Mouse (Mus musculus) embryonic facial prominence, embryonic 12.5 days (tissue): ENCODE measurements around the gene Gjd2. TPM values are rescaled to one million over a fixed set of nuclear protein-coding genes. Genes with fewer than 3 reads are reported as not detected.
A peak's percentile ranks its signal among the peaks of the same experiment; 100 is the strongest.

Experiments
- ATAC-seq: fragments of 200-750 bp; cut with Nextera tagmentation; 2 replicates; pipeline ENCODE4 v1.8.0; 2017; ENCODE audit not compliant: insufficient number of reproducible peaks, insufficient read depth, low FRiP score, low TSS enrichment
- H3K27ac ChIP-seq: fragments of 300-500 bp; sonication (generic); 2 replicates; pipeline ENCODE4 v1.5.1; 2016; ENCODE audit warnings: mild to moderate bottlenecking
- H3K27me3 ChIP-seq: fragments of 300-500 bp; sonication (generic); 2 replicates; pipeline ENCODE4 v1.6.1; 2016; ENCODE audit warnings: mild to moderate bottlenecking, moderate library complexity
- H3K36me3 ChIP-seq: fragments of 300-500 bp; sonication (generic); 2 replicates; pipeline ENCODE4 v1.6.1; 2016; ENCODE audit warnings: mild to moderate bottlenecking
- H3K4me1 ChIP-seq: fragments of 300-500 bp; sonication (generic); 2 replicates; pipeline ENCODE4 v1.6.1; 2016
- H3K4me2 ChIP-seq: fragments of 300-500 bp; sonication (generic); replicated peaks from 2 replicates; pipeline ENCODE4 v1.6.1; 2016; ENCODE audit warnings: mild to moderate bottlenecking, moderate library complexity
- H3K4me3 ChIP-seq: fragments of 300-500 bp; sonication (generic); 2 replicates; pipeline ENCODE4 v1.5.1; 2016; ENCODE audit warnings: mild to moderate bottlenecking
- H3K9ac ChIP-seq: fragments of 300-500 bp; sonication (generic); 2 replicates; pipeline ENCODE4 v1.6.1; 2016; ENCODE audit warnings: mild to moderate bottlenecking, moderate library complexity
- H3K9me3 ChIP-seq: fragments of 300-500 bp; sonication (generic); 2 replicates; pipeline ENCODE4 v1.6.1; 2016; ENCODE audit warnings: mild to moderate bottlenecking, moderate library complexity
- whole genome bisulfite sequencing: fragments of 180-500 bp; shearing (Covaris S2); methylation state at CpG from one replicate; pipeline ENCODE4 v1.1.7; 2016; 5-methylcytosine and 5-hydroxymethylcytosine counted together
- polyA plus RNA-seq: library from polyadenylated mRNA; unstranded; fragments of >200 nt; fragmentation: Nextera tagmentation; extraction: Ambion mirVana; gene quantifications from 2 replicates; pipeline ENCODE4 v1.2.1, GENCODE M21; 2016

Gene Gjd2
- polyA plus RNA-seq, 1 experiment from 2014 or later: 0.10 TPM

- no peak overlapping the region; the same call in 1 of the 2 replicates for H3K4me2 ChIP-seq
- no peaks in the 10 kb centered on the region for H3K9me3 ChIP-seq
- no peak overlapping the region for H3K4me3 ChIP-seq
- WGBS: 59% methylated on average over 5 of the region's 5 CpGs
- H3K9ac ChIP-seq: no peak overlapping the region
- H3K27ac ChIP-seq: peak overlapping the region; percentile 69
- no peaks in the 10 kb centered on the region for H3K27me3 ChIP-seq
- H3K36me3 ChIP-seq: no peaks in the 10 kb centered on the region
- ATAC-seq: no peak
- H3K4me1 ChIP-seq: peaks cover 3% of the 10 kb centered on the region; the same call in 1 of the 2 replicates
These were observed 34.7 kb upstream of the Gjd2 start for GRCm38 (mm10) chr2:114047960-114048611.

GRCm38 (mm10) chr2:114046151-114046664 lies 32.8 kb upstream of the Gjd2 start:
- Histone ChIP-seq H3K4me1 (no peaks in the 10 kb centered on the region), H3K27ac (no peak overlapping the region), H3K27me3 (no peaks in the 10 kb centered on the region), H3K9me3 (no peaks in the 10 kb centered on the region), H3K36me3 (no peaks in the 10 kb centered on the region), H3K4me3 (no peak overlapping the region), H3K4me2 (no peak overlapping the region), H3K9ac (no peak overlapping the region)
- 89% methylated on average over 5 of the region's 5 CpGs for WGBS
- no peak for ATAC-seq

GRCm38 (mm10) chr2:114037926-114038325 lies 24.5 kb upstream of the Gjd2 start:
- Histone ChIP-seq H3K9me3 (no peaks in the 10 kb centered on the region), H3K27me3 (no peaks in the 10 kb centered on the region), H3K36me3 (no peaks in the 10 kb centered on the region), H3K4me1 (no peaks in the 10 kb centered on the region), H3K4me2 (no peak overlapping the region), H3K9ac (no peak overlapping the region), H3K4me3 (no peak overlapping the region), H3K27ac (no peak overlapping the region)
- no peak for ATAC-seq
- WGBS: 64% methylated on average over 2 of the region's 2 CpGs

- no peak overlapping the region for H3K4me3 ChIP-seq
- H3K9ac ChIP-seq: no peak overlapping the region
- ATAC-seq: no peak
- 0 out of 2 replicates have a peak, but pooled peaks cover 3% of the 10 kb centered on the region for H3K4me1 ChIP-seq
- WGBS: 49% methylated on average over 2 of the region's 2 CpGs
- no peaks in the 10 kb centered on the region for H3K9me3 ChIP-seq
- H3K4me2 ChIP-seq: no peak overlapping the region
- H3K27me3 ChIP-seq: no peaks in the 10 kb centered on the region
- no peak overlapping the region for H3K27ac ChIP-seq
- no peaks in the 10 kb centered on the region for H3K36me3 ChIP-seq
These were observed 18.8 kb upstream of the Gjd2 start for GRCm38 (mm10) chr2:114032259-114032658.

GRCm38 (mm10) chr2:114023383-114023782 lies 10.0 kb upstream of the Gjd2 start:
- Histone ChIP-seq H3K9me3 (no peaks in the 10 kb centered on the region), H3K27me3 (0 out of 2 replicates have a peak, but pooled peaks cover 1% of the 10 kb centered on the region), H3K36me3 (no peaks in the 10 kb centered on the region), H3K4me3 (no peak overlapping the region), H3K9ac (no peak overlapping the region), H3K4me1 (no peaks in the 10 kb centered on the region), H3K27ac (no peak overlapping the region), H3K4me2 (no peak overlapping the region)
- ATAC-seq: no peak
- WGBS: 93% methylated on average over 6 of the region's 6 CpGs

- no peaks in the 10 kb centered on the region for H3K4me1 ChIP-seq
- peaks cover 15% of the 10 kb centered on the region; the same call in 1 of the 2 replicates for H3K27me3 ChIP-seq
- H3K36me3 ChIP-seq: no peaks in the 10 kb centered on the region
- no peak overlapping the region for H3K9ac ChIP-seq
- H3K4me3 ChIP-seq: no peak overlapping the region
- no peak overlapping the region for H3K4me2 ChIP-seq
- no peaks in the 10 kb centered on the region for H3K9me3 ChIP-seq
- no peak for ATAC-seq
- H3K27ac ChIP-seq: no peak overlapping the region
These were observed 6.8 kb upstream of the Gjd2 start for GRCm38 (mm10) chr2:114020210-114020563.

- H3K27me3 ChIP-seq: peaks cover 19% of the 10 kb centered on the region
- H3K4me1 ChIP-seq: no peaks in the 10 kb centered on the region
- no peak for ATAC-seq
- no peak overlapping the region for H3K9ac ChIP-seq
- H3K4me2 ChIP-seq: no peak overlapping the region
- H3K36me3 ChIP-seq: no peaks in the 10 kb centered on the region
- no peaks in the 10 kb centered on the region for H3K9me3 ChIP-seq
- WGBS: 79% methylated on average over 11 of the region's 11 CpGs
- no peak overlapping the region for H3K27ac ChIP-seq
- no peak overlapping the region for H3K4me3 ChIP-seq
These were observed 6.2 kb upstream of the Gjd2 start for GRCm38 (mm10) chr2:114019474-114020209.

GRCm38 (mm10) chr2:114018136-114018535 lies 4.7 kb upstream of the Gjd2 start:
- Histone ChIP-seq H3K4me1 (peaks cover 9% of the 10 kb centered on the region), H3K4me2 (no peak overlapping the region), H3K27me3 (peaks cover 34% of the 10 kb centered on the region), H3K4me3 (no peak overlapping the region), H3K9me3 (no peaks in the 10 kb centered on the region), H3K36me3 (no peaks in the 10 kb centered on the region), H3K9ac (no peak overlapping the region), H3K27ac (no peak overlapping the region)
- 49% methylated on average over 10 of the region's 10 CpGs for WGBS
- no peak for ATAC-seq

GRCm38 (mm10) chr2:114014839-114015238 lies 1.4 kb upstream of the Gjd2 start:
- Histone ChIP-seq H3K4me2 (no peak overlapping the region), H3K9me3 (no peaks in the 10 kb centered on the region), H3K27me3 (peaks cover 50% of the 10 kb centered on the region), H3K4me3 (no peak overlapping the region), H3K9ac (no peak overlapping the region), H3K36me3 (no peaks in the 10 kb centered on the region), H3K27ac (no peak overlapping the region), H3K4me1 (peaks cover 13% of the 10 kb centered on the region)
- no peak for ATAC-seq
- 76% methylated on average over 6 of the region's 6 CpGs for WGBS

- Histone ChIP-seq H3K27ac (no peak overlapping the region), H3K4me1 (peaks cover 13% of the 10 kb centered on the region), H3K27me3 (peaks cover 50% of the 10 kb centered on the region), H3K9ac (no peak overlapping the region), H3K36me3 (no peaks in the 10 kb centered on the region), H3K4me2 (peak overlapping the region; percentile 91), H3K4me3 (peak overlapping the region; percentile 46), H3K9me3 (no peaks in the 10 kb centered on the region)
- WGBS: 3% methylated on average over 13 of the region's 13 CpGs
- no peak for ATAC-seq
These were observed 427 bp upstream of the Gjd2 start for GRCm38 (mm10) chr2:114013846-114014245.

- Histone ChIP-seq H3K36me3 (no peaks in the 10 kb centered on the region), H3K27ac (no peak overlapping the region), H3K9ac (no peak overlapping the region), H3K27me3 (peaks cover 44% of the 10 kb centered on the region), H3K4me1 (peaks cover 13% of the 10 kb centered on the region), H3K9me3 (no peaks in the 10 kb centered on the region), H3K4me3 (peak overlapping the region; percentile 46), H3K4me2 (peak overlapping the region; percentile 91)
- WGBS: 4% methylated on average over 19 of the region's 19 CpGs
- ATAC-seq: no peak
These were observed 639 bp downstream of the Gjd2 start for GRCm38 (mm10) chr2:114012749-114013211.

GRCm38 (mm10) chr2:114011838-114012237 lies 1.6 kb downstream of the Gjd2 start:
- Histone ChIP-seq H3K9ac (no peak overlapping the region), H3K9me3 (no peaks in the 10 kb centered on the region), H3K4me1 (peaks cover 13% of the 10 kb centered on the region), H3K27ac (no peak overlapping the region), H3K27me3 (peaks cover 39% of the 10 kb centered on the region), H3K4me2 (no peak overlapping the region), H3K36me3 (no peaks in the 10 kb centered on the region), H3K4me3 (no peak overlapping the region)
- ATAC-seq: no peak
- WGBS: 37% methylated on average over 4 of the region's 4 CpGs
